Mouse (Mus musculus): ENCODE measurements around the gene Rnaseh2b.

DNA sequence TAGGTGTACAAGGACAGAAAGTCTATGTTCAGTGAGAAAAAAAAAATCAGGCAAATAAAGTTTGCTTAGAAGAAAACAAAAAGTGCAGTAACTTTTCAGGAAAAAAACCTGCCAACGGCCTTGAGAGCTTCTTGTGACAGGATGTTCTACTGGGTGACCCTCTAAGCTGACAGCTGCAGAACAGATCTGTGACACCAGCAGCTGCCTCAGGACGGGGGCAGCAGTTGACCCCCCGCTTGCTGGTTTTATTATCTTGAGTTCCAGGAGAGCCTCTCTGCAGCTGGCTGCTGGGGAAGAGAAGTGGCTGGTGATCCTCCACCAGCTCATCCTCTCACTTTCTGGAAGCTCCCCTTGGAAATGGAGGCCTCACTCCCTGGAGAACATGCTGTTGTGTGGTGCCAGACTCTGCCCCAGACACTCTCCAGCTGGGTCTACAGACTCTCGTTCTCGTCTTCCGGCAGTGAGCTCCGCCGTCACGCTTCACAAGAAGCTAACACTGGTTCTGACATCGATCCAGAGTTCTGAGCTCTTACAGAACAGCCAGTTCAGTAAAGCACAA is 33.3 kb upstream of the Rnaseh2b start:
- TF ChIP-seq CTCF (IDR thresholded peaks at IDR 0.05; ENCODE audit: borderline replicate concordance, extremely low read depth, insufficient read depth, insufficient read length) (no peak), POLR2A (IDR thresholded peaks at IDR 0.05; ENCODE audit: borderline replicate concordance, extremely low read depth, insufficient read depth, insufficient read length, poor library complexity, severe bottlenecking) (no peak)
